Mouse (Mus musculus) ES-E14 (cell line): ENCODE measurements at regions not wholly inside any gene's neighbourhood (a gene's known extent, or its start where the extent isn't known, plus 50 kb on each side); places are given as distances from the start of the nearest gene placed in this dataset.

Source experiments
- DNase-seq: peaks from one replicate; pipeline ENCODE4 v3.0.0-alpha.2; 2013; ENCODE audit warnings: low read depth, low spot score
- H3K27ac ChIP-seq: 2 replicates; pipeline ENCODE4 v1.5.1; 2012; ENCODE audit warnings: low read depth, mild to moderate bottlenecking, low read length, moderate library complexity, mixed read lengths; ENCODE audit not compliant: poor library complexity, insufficient read depth, severe bottlenecking
- H3K36me3 ChIP-seq: 2 replicates; pipeline ENCODE4 v1.6.1; 2012; ENCODE audit warnings: mild to moderate bottlenecking, low read length, moderate library complexity, mixed read lengths; ENCODE audit not compliant: control insufficient read depth, poor library complexity, insufficient read depth, severe bottlenecking
- H3K4me1 ChIP-seq, 2 experiments: fragments of 150-350 bp in 1 of 2; sonication (generic) in 1 of 2; 2 replicates each; pipeline ENCODE4 v1.6.1; 2012; ENCODE audit warnings: low read length in 2 of 2, mild to moderate bottlenecking in 1 of 2, mixed read lengths in 1 of 2; ENCODE audit not compliant: control insufficient read depth in 2 of 2, insufficient read depth in 2 of 2, poor library complexity in 1 of 2
- H3K4me3 ChIP-seq, 2 experiments: fragments of 150-350 bp in 1 of 2; sonication (generic) in 1 of 2; 2 replicates each; pipeline ENCODE4 v1.5.1; 2012; ENCODE audit warnings: low read length in 2 of 2, low read depth in 1 of 2, mild to moderate bottlenecking in 1 of 2, mixed read lengths in 1 of 2; ENCODE audit not compliant: insufficient read depth in 1 of 2, poor library complexity in 1 of 2, severe bottlenecking in 1 of 2
- H3K9ac ChIP-seq: 2 replicates; pipeline ENCODE4 v1.6.1; 2012; ENCODE audit warnings: low read depth, mild to moderate bottlenecking, low read length, mixed read lengths; ENCODE audit not compliant: poor library complexity, insufficient read depth, severe bottlenecking
- H3K9me3 ChIP-seq: fragments of 150-350 bp; sonication (generic); 2 replicates; pipeline ENCODE4 v1.6.1; 2012; ENCODE audit warnings: low read depth, mild to moderate bottlenecking, low read length; ENCODE audit not compliant: control insufficient read depth, insufficient read depth
- CHD2 ChIP-seq: IDR thresholded peaks from 2 replicates; pipeline ENCODE4 v1.6.1; 2014; ENCODE audit warnings: mild to moderate bottlenecking, low read depth, low read length, inconsistent platforms
- HCFC1 ChIP-seq: IDR thresholded peaks from 2 replicates; pipeline ENCODE4 v1.6.1; 2012; ENCODE audit warnings: low read length, inconsistent platforms, borderline replicate concordance; ENCODE audit not compliant: insufficient read depth
- MAFK ChIP-seq: IDR thresholded peaks from 2 replicates; pipeline ENCODE4 v1.6.1; 2014; ENCODE audit warnings: mild to moderate bottlenecking, low read depth, low read length, inconsistent platforms; ENCODE audit not compliant: insufficient read depth
- ZC3H11A ChIP-seq: IDR thresholded peaks from 2 replicates; pipeline ENCODE4 v1.6.1; 2012; ENCODE audit warnings: low read depth, mild to moderate bottlenecking, inconsistent platforms, low read length, borderline replicate concordance
- ZNF384 ChIP-seq: IDR thresholded peaks from 2 replicates; pipeline ENCODE4 v1.6.1; 2012; ENCODE audit warnings: low read depth, low read length, inconsistent platforms
- in situ Hi-C, 2 experiments: fragments of 600-800 bp; cut with MboI; formaldehyde crosslinking; loops; one replicate each; pipeline ENCODE4 v1.15.1; 2025; ENCODE audit warnings: low sequenced_read_pairs in 2 of 2, inconsistent platforms in 1 of 2; ENCODE audit not compliant: unreplicated experiment in 2 of 2

DNA sequence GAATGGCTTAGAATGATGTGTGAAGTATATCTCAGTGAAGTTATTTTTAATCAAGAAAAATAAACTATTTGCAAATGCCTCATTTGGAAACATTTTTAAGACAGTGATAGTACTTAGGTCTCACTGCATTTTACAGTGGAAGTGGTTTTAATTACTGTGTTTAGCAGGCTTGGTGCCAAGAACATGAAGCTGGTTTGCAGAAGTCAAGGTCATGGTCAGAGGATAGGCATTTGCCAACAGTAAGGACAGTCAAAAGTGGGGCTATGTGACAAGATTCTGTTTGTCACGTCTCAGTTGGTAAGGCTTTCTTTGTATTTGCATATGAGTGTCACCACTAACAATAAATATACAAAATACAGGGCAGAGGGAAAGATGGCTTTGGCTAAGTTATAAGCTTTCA, 254.2 kb upstream of the Cdyl start:
- TF ChIP-seq ZC3H11A (no peak), ZNF384 (no peak)
- in situ Hi-C loops: no loop called here
- no peaks in the 10 kb centered on the region for H3K4me1 ChIP-seq

DNA sequence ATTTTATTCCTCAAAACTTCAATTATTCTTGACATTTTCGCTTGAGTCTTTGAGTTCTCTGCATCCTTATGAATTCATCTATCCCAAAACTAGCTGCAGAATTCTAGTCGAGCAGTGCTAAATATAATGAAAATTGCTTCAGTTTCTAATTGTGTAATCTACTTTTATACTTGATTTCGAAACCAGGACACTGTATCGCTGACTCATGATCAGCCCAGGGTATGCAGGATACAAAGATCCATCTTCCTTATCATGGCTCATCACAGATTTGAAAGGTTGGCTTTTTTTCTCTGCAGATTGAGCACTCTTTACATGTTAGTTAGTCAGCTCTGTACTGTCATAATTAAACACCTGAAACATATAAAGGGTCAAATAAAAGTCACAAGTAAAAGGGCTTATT, 242.1 kb upstream of the Cdyl start:
- H3K27ac ChIP-seq: no peak overlapping the region
- DNase-seq: no peak
- no peaks in the 10 kb centered on the region for H3K4me1 ChIP-seq

More for the DNA sequence above, 254.2 kb upstream of the Cdyl start:
- no peaks in the 10 kb centered on the region for H3K9me3 ChIP-seq
- DNase-seq: no peak
- no peak overlapping the region for H3K27ac ChIP-seq
- no peak overlapping the region for H3K9ac ChIP-seq
- no peak overlapping the region for H3K4me3 ChIP-seq
- H3K36me3 ChIP-seq: no peaks in the 10 kb centered on the region

DNA sequence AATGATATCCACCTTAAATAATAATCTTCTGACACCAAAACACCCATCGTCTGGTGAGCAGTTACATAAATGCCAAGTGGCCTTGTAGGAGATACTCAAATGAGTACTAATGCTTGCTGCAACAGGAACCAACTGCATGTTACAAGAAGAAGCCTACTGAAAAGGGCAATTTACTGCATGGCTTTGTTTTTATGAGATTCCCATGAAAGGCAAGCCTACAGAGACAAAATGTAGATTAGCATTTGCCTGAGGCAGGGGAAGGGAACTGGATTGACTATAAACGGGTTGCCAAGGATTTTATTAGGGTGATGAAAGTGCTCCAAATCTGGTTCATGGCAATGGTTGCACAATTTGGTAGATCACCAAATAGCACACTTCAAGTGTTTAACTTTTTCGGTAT, 239.6 kb upstream of the Cdyl start:
- in situ Hi-C loops: no loop called here
- DNase-seq: no peak
- no peaks in the 10 kb centered on the region for H3K36me3 ChIP-seq
- TF ChIP-seq ZC3H11A (no peak), ZNF384 (no peak), CHD2 (no peak), HCFC1 (no peak), MAFK (no peak)
- no peak overlapping the region for H3K9ac ChIP-seq
- H3K4me1 ChIP-seq: no peaks in the 10 kb centered on the region
- no peaks in the 10 kb centered on the region for H3K9me3 ChIP-seq
- H3K27ac ChIP-seq: no peak overlapping the region
- H3K4me3 ChIP-seq: no peak overlapping the region

More for the DNA sequence above, 242.1 kb upstream of the Cdyl start:
- Histone ChIP-seq H3K9me3 (no peaks in the 10 kb centered on the region), H3K4me3 (no peak overlapping the region), H3K36me3 (no peaks in the 10 kb centered on the region), H3K9ac (no peak overlapping the region)
- TF ChIP-seq ZC3H11A: no peak
- TF ChIP-seq CHD2: no peak
- TF ChIP-seq MAFK: no peak
- no peak for TF ChIP-seq HCFC1
- no peak for TF ChIP-seq ZNF384
- in situ Hi-C loops: no loop called here

DNA sequence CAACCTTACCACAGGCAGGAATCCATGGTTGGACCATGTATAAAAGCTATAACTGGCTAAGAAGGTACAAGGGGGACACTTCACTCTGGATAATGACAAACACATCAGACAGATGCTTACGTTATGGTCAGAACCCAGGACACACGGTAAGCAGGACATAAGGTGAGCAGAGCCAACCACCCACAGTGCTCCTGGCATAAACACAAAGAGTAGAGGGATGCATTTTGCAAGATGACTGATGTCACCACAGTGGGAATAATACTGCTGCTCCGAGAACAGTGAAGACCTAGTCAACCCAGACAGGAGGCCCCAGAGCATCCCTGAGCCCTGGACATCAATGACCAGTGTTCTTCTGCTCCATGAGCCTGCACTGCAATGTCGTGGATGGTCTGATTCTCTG, 233.6 kb upstream of the Cdyl start:
- in situ Hi-C loops: no loop called here
- H3K27ac ChIP-seq: no peak overlapping the region
- H3K4me3 ChIP-seq: no peak overlapping the region
- H3K9ac ChIP-seq: no peak overlapping the region
- H3K36me3 ChIP-seq: no peaks in the 10 kb centered on the region
- H3K9me3 ChIP-seq: no peaks in the 10 kb centered on the region
- DNase-seq: no peak
- TF ChIP-seq ZC3H11A (no peak), CHD2 (no peak), HCFC1 (no peak), ZNF384 (no peak)
- H3K4me1 ChIP-seq: no peaks in the 10 kb centered on the region

DNA sequence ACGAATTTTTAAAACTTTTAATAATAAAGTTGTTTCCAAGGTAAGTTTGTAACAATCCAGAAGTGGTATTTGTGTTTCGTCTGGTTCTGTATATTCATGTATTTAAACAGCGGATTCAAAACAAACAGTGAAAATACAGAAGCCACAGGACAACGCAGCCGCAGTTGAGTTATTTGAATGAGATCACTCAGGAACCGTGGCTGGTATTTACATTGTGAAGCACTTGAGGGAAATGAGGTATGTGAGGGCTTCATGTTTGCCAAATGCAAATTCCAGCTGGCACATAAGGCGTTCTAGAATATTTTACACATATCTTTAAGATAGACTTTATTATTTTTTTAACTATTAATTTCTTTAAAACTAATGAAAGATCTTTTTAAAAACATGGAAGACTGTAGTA, 224.5 kb upstream of the Cdyl start:
- Histone ChIP-seq H3K9me3 (no peaks in the 10 kb centered on the region), H3K4me1 (no peaks in the 10 kb centered on the region), H3K27ac (no peak overlapping the region), H3K9ac (no peak overlapping the region), H3K4me3 (no peak overlapping the region), H3K36me3 (no peaks in the 10 kb centered on the region)
- DNase-seq: no peak
- in situ Hi-C loops: no loop called here
- TF ChIP-seq HCFC1 (no peak), CHD2 (no peak), ZC3H11A (no peak), MAFK (no peak), ZNF384 (no peak)
